Mouse (Mus musculus): ENCODE measurements around the gene Unc13a.

- TF ChIP-seq GATA1 (IDR thresholded peaks at IDR 0.05; ENCODE audit: low read length) (no peak), TAL1 (IDR thresholded peaks at IDR 0.05; ENCODE audit: low read length) (no peak)
Observed at GRCm38 (mm10) chr8:71666855-71667254, 4.7 kb downstream of the Unc13a start.

Measured in erythroblast, embryonic 14.5 days (primary cell).